Mouse (Mus musculus) cerebellum, postnatal 10 days (tissue): ENCODE results near the gene Snd1.
A peak's percentile ranks its signal among the peaks of the same experiment; 100 is the strongest.

Experiments used
- DNase-seq, 2 experiments: peaks; one replicate each; pipeline ENCODE4 v3.0.0; 2021; ENCODE audit warnings: mixed read lengths in 2 of 2

Gene Snd1

DNA sequence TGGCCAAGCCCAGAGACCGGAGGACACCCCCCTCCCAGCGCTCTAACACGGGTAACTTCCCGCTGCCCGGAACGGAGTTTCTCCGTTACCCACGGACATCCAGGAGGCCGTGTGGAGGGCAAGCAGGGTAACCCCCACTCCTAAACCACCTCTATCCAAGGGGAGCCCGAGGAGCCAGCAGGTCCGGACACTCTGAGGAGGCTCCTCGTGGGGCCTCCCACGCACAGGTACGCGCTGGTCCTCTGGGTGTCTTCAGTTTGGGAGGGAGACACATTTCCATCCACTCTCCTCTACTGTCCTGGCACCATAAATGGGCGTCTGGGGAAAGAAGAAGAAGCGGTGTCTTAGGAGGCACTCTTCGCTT lies 506.6 kb downstream of the Snd1 start:
- DNase-seq: no peak

DNA sequence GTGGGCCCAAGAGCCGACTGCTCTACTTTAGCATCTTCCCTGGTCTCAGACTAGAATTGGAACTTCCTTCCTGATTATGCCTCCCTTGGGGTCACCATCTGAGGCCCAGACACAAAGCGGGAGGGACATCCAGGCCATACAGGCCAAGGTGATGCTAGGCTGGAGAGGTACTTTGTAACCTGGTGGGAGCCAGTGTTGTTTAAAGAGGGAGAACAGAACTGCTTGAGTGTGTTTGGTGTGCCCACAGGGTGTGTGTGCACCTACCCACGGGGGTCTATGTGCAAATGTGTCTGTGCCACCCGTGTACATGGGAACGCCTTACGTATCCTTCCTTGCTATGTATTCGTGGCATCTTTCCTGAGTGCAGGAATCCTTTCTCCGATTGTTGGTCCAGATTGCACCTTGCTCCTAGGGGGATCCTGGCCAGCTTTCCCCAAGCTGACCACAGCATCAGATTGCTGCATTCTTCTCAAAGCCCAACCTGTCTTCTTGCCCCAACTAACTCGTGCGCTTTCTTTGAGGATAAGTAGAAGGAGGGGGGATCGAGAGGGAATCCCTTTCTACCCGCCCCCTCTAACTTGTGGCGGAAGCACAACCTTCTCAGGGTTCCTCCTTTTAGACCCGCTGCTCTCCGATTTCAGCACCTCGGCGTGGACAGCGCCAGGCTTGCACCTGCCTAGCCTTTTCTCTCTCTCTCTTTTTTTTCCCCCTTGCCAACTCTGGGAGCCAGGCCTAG lies 507.2 kb downstream of the Snd1 start:
- DNase-seq: peak; percentile 46 to 48

DNA sequence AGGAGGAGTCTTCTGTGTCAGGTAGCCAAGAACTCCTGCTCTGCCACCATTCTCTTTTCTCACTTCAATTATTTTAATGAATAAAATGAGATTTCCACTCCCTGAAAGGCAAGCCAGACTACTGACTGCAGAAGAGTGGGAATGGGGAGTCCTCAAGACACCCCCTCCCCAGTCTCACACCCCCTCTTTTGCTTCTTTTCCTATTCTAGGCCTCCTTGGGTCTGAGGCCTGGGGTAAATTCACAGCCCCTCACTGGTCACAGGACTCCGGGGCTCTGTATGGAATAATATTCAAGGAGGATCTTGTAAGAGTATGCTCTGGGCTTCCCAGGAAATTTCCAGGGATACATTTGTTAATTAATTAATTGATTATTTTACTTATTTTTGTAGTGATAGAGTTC lies 507.9 kb downstream of the Snd1 start:
- DNase-seq: no peak
